Mouse (Mus musculus): Measurements from ENCODE around the gene Dock6.

Dock6 gene

GRCm38 (mm10) chr9:21847425-21847824 lies 5.0 kb downstream of the Dock6 start:
- in situ Hi-C loops (cut with MboI, MseI), result no loop called here

GRCm38 (mm10) chr9:21846755-21847341 lies 5.6 kb downstream of the Dock6 start:
- in situ Hi-C loops (cut with MboI, MseI), result no loop called here

GRCm38 (mm10) chr9:21845381-21846080 lies 6.9 kb downstream of the Dock6 start:
- in situ Hi-C loops (cut with MboI, MseI), result no loop called here

- in situ Hi-C loops (cut with MboI, MseI), result no loop called here
These were observed 9.3 kb downstream of the Dock6 start for GRCm38 (mm10) chr9:21843086-21843485.

GRCm38 (mm10) chr9:21842391-21842790 lies 10.0 kb downstream of the Dock6 start:
- in situ Hi-C loops (cut with MboI, MseI), result no loop called here

- in situ Hi-C loops (cut with MboI, MseI), result no loop called here
These were observed 11.1 kb downstream of the Dock6 start for GRCm38 (mm10) chr9:21841340-21841739.

- in situ Hi-C loops (cut with MboI, MseI), result no loop called here
These were observed 12.2 kb downstream of the Dock6 start for GRCm38 (mm10) chr9:21840115-21840787.

GRCm38 (mm10) chr9:21837690-21838089 lies 14.7 kb downstream of the Dock6 start:
- in situ Hi-C loops (cut with MboI, MseI), result no loop called here

GRCm38 (mm10) chr9:21835258-21835912 lies 17.1 kb downstream of the Dock6 start, which contains the start of gene Angptl8:
Gene Angptl8, plus strand, starts transcription at chr9:21835510.
- in situ Hi-C loops (cut with MboI, MseI), result no loop called here

- in situ Hi-C loops (cut with MboI, MseI), result no loop called here
These were observed 20.7 kb downstream of the Dock6 start for GRCm38 (mm10) chr9:21831558-21832240.

GRCm38 (mm10) chr9:21830936-21831335 lies 21.5 kb downstream of the Dock6 start:
- in situ Hi-C loops (cut with MboI, MseI), result no loop called here

- in situ Hi-C loops (cut with MboI, MseI), result no loop called here
These were observed 22.0 kb downstream of the Dock6 start for GRCm38 (mm10) chr9:21830461-21830850.

GRCm38 (mm10) chr9:21829834-21830460 lies 22.5 kb downstream of the Dock6 start:
- in situ Hi-C loops (cut with MboI, MseI), result no loop called here

- in situ Hi-C loops (cut with MboI, MseI), result loop anchor here (5.0 kb wide), 1 partner anchor 68 kb away; no protein-coding TSS in a partner anchor
These were observed 28.1 kb downstream of the Dock6 start for GRCm38 (mm10) chr9:21824366-21824765.

- in situ Hi-C loops (cut with MboI, MseI), result loop anchor here (5.0 kb wide), 1 partner anchor 68 kb away; no protein-coding TSS in a partner anchor
These were observed 28.5 kb downstream of the Dock6 start for GRCm38 (mm10) chr9:21823957-21824356.

- in situ Hi-C loops (cut with MboI, MseI), result loop anchor here (5.0 kb wide), 1 partner anchor 70 kb away; no protein-coding TSS in a partner anchor
These were observed 29.7 kb downstream of the Dock6 start for GRCm38 (mm10) chr9:21822686-21823085.

- in situ Hi-C loops (cut with MboI, MseI), result loop anchor here (5.0 kb wide), 1 partner anchor 72 kb away; no protein-coding TSS in a partner anchor
These were observed 32.3 kb downstream of the Dock6 start for GRCm38 (mm10) chr9:21820183-21820582.

- in situ Hi-C loops (cut with MboI, MseI), result no loop called here
These were observed 33.2 kb downstream of the Dock6 start for GRCm38 (mm10) chr9:21819181-21819729.

GRCm38 (mm10) chr9:21818561-21818960 lies 33.9 kb downstream of the Dock6 start:
- in situ Hi-C loops (cut with MboI, MseI), result no loop called here

GRCm38 (mm10) chr9:21818125-21818524 lies 34.3 kb downstream of the Dock6 start:
- in situ Hi-C loops (cut with MboI, MseI), result no loop called here

Measured in T-helper 1 cell (primary cell).